Mouse (Mus musculus) kidney, adult 18-20 months (tissue): ENCODE data around the gene Krt82.

ENCODE experiments used
- DNase-seq: peaks from one replicate; pipeline ENCODE4 v3.0.0; 2021

Gene Krt82

GRCm38 (mm10) chr15:101508247-101508646 is 42.2 kb downstream of the Krt82 start:
- DNase-seq: no peak

DNA sequence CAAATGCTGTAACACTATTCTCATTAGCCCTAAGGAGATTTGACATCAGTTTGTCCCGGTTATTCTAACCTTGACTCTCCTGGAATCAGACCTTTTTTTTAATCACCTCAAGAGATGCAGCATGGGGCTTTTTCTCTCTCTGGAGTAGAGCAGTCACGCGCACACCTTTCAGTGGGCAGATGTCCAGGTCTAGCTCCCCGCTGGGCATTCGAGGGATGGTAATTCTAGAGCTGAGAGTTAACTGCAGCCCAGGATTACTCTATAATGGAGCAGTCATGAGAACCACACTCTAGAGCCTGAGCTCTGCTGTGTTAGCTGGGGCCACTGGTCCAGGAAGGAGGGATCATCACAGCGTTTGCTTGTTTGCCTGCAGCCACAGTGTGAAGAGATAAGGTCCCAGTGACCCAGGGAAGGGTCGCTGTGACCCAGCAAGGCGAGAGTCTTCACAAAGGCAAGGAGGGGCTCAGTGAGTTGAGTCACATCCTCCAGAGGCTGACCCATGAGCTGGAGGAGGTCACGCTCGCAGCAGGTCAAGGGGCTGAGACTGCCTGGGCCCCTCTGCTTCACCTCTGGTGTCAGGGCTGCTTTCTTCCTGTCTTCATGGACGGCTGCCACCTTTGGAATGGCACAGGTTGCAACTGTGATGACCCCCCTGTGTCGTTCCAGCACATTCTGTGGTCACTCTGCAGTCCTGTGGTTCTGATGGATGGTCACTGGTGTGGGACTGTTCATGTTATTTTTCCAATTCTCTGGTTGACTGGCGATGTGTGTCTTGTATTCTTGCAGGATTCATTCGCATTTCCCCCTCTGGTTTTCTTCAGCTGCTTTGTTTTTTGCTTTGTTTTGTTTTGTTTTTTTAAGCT is 43.3 kb downstream of the Krt82 start:
- DNase-seq: peak; percentile 16

- DNase-seq: peak; percentile 47
Measured at GRCm38 (mm10) chr15:101497181-101497580, 53.3 kb downstream of the Krt82 start.

DNA sequence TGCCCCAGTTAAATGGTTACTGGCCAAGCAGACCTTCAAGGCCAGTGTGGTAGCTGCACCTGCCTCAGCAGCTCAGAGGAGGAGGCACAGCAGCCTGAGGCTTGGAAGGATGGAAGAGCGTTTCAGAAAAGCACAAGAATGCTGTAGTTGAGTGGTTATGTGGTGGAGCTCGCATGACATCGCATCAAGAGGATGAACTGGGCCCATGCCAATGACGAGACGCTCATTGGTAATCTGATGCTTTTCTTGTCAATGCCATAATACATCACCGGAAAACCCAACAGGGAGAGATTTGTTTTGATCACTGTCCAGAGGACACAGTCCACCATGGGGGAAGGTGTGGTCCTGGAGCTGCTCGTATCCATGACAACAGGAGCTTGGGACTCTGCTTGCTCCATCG is 55.2 kb downstream of the Krt82 start:
- DNase-seq: no peak

DNA sequence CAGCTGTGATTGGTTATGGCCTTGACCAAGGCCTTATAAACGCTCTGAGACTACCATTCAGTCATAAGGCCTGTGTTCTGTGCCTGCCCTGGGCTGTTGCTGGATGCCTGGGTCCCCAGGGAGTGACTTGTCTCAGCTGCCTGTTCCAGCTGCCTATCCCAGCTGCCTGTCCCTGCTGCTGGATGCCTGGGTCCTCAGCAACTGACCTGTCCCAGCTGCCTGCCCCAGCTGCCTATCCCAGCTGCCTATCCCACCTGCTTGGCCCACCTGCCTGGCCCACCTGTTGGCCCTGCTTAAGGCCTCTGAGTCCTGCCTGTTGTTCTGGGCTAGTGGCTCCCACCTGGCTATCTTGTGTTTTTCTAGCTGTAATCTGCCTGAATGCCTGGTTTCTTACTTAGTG is 56.3 kb downstream of the Krt82 start:
- DNase-seq: no peak

GRCm38 (mm10) chr15:101493713-101494112 is 56.8 kb downstream of the Krt82 start:
- no peak for DNase-seq

- DNase-seq: no peak
Measured at GRCm38 (mm10) chr15:101492718-101493117, 57.7 kb downstream of the Krt82 start.

DNA sequence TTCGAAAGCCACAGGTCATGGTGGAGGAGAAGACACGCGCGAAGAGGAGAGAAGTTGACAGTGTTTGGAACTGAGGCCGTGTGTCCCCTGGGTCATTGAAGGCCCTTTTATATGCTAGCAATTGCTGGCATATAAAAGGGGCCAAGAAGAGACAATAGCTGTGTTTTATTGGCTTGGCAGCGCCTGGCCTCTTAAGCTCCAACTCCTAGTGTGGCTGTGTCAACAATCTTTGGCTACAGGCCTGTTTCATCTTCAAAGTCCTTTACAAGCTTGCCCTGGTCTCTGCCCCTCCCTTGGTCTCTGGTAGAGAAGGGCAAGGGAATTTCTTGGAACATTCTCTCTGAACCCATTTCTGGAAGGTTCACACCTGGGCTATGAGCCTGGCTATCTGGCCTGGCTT is 59.0 kb downstream of the Krt82 start, which contains the start of gene Krt83:
Gene Krt83, minus strand, starts transcription at position 82 of the 400 bp plus-strand sequence.
- no peak for DNase-seq
